ENCODE assay signal across 7 mouse cellular contexts in the genomic region with DNA sequence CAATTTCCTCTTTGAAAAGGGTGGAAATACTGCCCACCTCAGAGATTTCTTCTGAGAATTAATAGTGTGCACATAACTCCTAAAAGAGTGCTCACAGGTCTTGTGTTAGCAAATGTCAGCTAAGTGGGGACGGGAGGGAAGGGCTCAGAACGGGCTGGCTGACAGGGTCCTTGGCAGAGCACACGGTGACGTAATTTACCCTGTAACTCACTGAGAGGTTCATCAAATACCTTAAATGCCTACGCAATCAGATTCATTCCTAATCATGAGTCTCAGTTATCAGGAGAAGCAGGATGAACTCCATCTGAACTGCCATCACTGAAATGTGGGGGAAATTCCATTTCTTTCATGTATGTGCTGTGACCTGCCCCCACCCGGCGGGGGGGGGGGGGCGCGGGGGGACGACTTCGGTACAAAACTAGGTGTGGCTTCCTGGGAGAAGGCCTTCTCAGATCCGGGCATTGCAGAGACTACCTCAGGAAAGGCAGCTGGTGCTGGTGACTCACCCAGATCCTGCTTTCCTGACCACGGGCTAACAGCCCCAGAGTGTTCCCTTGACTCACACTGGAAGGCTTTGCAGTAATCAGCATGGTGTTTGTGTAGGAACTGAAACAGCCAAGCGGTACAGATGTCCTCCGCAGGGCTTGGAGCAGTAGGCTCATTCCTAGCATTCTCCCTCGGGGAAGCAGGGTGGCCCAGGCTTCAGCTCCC.
DNase-seq lines count a peak whose midpoint lies in the region; ATAC-seq and TF ChIP-seq lines count a peak whose summit lies in the region.

No protein-coding gene starts in this region.

- H3K27me3 ChIP-seq in midbrain, postnatal 0 days (ENCODE audit: insufficient read depth, low read length), result no peaks in the 10 kb centered on the region
- H3K27me3 ChIP-seq in midbrain, embryonic 14.5 days (ENCODE audit: control insufficient read depth, insufficient read depth, low read length), result no peaks in the 10 kb centered on the region
- no peaks in the 10 kb centered on the region for H3K27me3 ChIP-seq in myocyte (ENCODE audit: control insufficient read depth, insufficient read depth, insufficient read length)

- H3K27ac ChIP-seq in midbrain, postnatal 0 days (ENCODE audit: low read depth, low read length), result no peak overlapping the region
- no peak overlapping the region for H3K27ac ChIP-seq in midbrain, embryonic 14.5 days (replicated peaks; ENCODE audit: low read depth, low read length)
- peak overlapping the region; percentile 69 for H3K27ac ChIP-seq in bone marrow macrophage, adult 2 months (ENCODE audit: insufficient read depth, low read depth, low read length)

- 47% methylated on average over 13 of the region's 16 CpGs for WGBS in midbrain, postnatal 0 days
- WGBS in midbrain, embryonic 14.5 days, result 49% methylated on average over 16 of the region's 16 CpGs

- H3ac ChIP-seq in myocyte (ENCODE audit: control insufficient read depth, insufficient read length), result no peak overlapping the region

- no peak overlapping the region for H3K9ac ChIP-seq in midbrain, postnatal 0 days (replicated peaks; ENCODE audit: low read length, poor library complexity, severe bottlenecking)
- H3K9ac ChIP-seq in midbrain, embryonic 14.5 days (replicated peaks; ENCODE audit: low read length), result no peak overlapping the region

- no peak overlapping the region for H3K4me2 ChIP-seq in midbrain, postnatal 0 days (ENCODE audit: low read depth, low read length, poor library complexity, severe bottlenecking)
- no peak overlapping the region for H3K4me2 ChIP-seq in midbrain, embryonic 14.5 days (ENCODE audit: low read length)
- peak overlapping the region; percentile 83 for H3K4me2 ChIP-seq in myocyte (ENCODE audit: low read depth)

- no peak overlapping the region for H3K4me3 ChIP-seq in midbrain, postnatal 0 days (ENCODE audit: low read depth, low read length)
- H3K4me3 ChIP-seq in midbrain, embryonic 14.5 days (replicated peaks; ENCODE audit: low read depth, low read length), result no peak overlapping the region
- H3K4me3 ChIP-seq in bone marrow macrophage, adult 2 months (ENCODE audit: insufficient read depth, low read length), result no peak overlapping the region
- no peak overlapping the region for H3K4me3 ChIP-seq in myocyte

- peak; percentile 31 for DNase-seq in midbrain, postnatal 0 days (ENCODE audit: low spot score)
- DNase-seq in midbrain, embryonic 14.5 days, result no peak
- DNase-seq in gastrocnemius, postnatal 25 days, result peak; percentile 70
- DNase-seq in kidney, postnatal 10 days, result peak; percentile 19

- H3K4me1 ChIP-seq in midbrain, postnatal 0 days (ENCODE audit: insufficient read depth, low read length), result no peaks in the 10 kb centered on the region
- 0 out of 2 replicates have a peak, but pooled peaks cover 3% of the 10 kb centered on the region for H3K4me1 ChIP-seq in midbrain, embryonic 14.5 days (ENCODE audit: control insufficient read depth, insufficient read depth, low read length)
- H3K4me1 ChIP-seq in bone marrow macrophage, adult 2 months (ENCODE audit: control insufficient read depth, insufficient read depth, low read length), result peaks cover 22% of the 10 kb centered on the region

- TF ChIP-seq CTCF in midbrain, postnatal 0 days (IDR thresholded peaks at IDR 0.05), result no peak
- no peak for TF ChIP-seq CTCF in bone marrow macrophage, adult 2 months (IDR thresholded peaks at IDR 0.05; ENCODE audit: low read depth, low read length)

- no peak for ATAC-seq in midbrain, postnatal 0 days (ENCODE audit: low FRiP score)
- ATAC-seq in midbrain, embryonic 14.5 days (ENCODE audit: low FRiP score, low TSS enrichment), result no peak
- no peak for ATAC-seq in inflammation-experienced regulatory T-cells, adult 6 months

- H3K79me2 ChIP-seq in myocyte (ENCODE audit: control insufficient read depth, insufficient read depth), result no peaks in the 10 kb centered on the region

- TF ChIP-seq POLR2A in bone marrow macrophage, adult 2 months (IDR thresholded peaks at IDR 0.05; ENCODE audit: borderline replicate concordance, low read depth, low read length), result no peak
- peak; percentile 50 for TF ChIP-seq POLR2A in myocyte (IDR thresholded peaks at IDR 0.05; ENCODE audit: insufficient read length, low read depth)

- H3K36me3 ChIP-seq in midbrain, postnatal 0 days (ENCODE audit: insufficient read depth, low read length), result no peaks in the 10 kb centered on the region
- no peaks in the 10 kb centered on the region for H3K36me3 ChIP-seq in midbrain, embryonic 14.5 days (ENCODE audit: control insufficient read depth, insufficient read depth, low read length)
- no peaks in the 10 kb centered on the region for H3K36me3 ChIP-seq in myocyte (ENCODE audit: control insufficient read depth, insufficient read depth)

- no peaks in the 10 kb centered on the region for H3K9me3 ChIP-seq in midbrain, postnatal 0 days (ENCODE audit: low read length)
- H3K9me3 ChIP-seq in midbrain, embryonic 14.5 days (ENCODE audit: control insufficient read depth, low read length), result no peaks in the 10 kb centered on the region

TF ChIP-seq in myocyte, 11 proteins besides CTCF, POLR2A, EP300 and RAD21:
- TF ChIP-seq REST (IDR thresholded peaks at IDR 0.05; ENCODE audit: insufficient read depth, insufficient read length) (no peak), USF1 (IDR thresholded peaks at IDR 0.05; ENCODE audit: low read depth) (no peak), MAX (IDR thresholded peaks at IDR 0.05; ENCODE audit: low read depth) (peak; percentile 17), TCF12 (IDR thresholded peaks at IDR 0.05; ENCODE audit: insufficient read depth, poor library complexity, severe bottlenecking) (peak; percentile 51), MYOG (IDR thresholded peaks at IDR 0.05; ENCODE audit: control insufficient read depth in 1 of 3, insufficient read depth in 1 of 3, insufficient read length in 2 of 3, low read depth in 2 of 3) (peak; percentile 70 to 92 (median 73)), MYOD1 (IDR thresholded peaks at IDR 0.05; ENCODE audit: control insufficient read depth in 1 of 3, insufficient read length in 2 of 3, low read depth in 2 of 3) (peak; percentile 51 to 94 (median 90)), CEBPB (IDR thresholded peaks at IDR 0.05; ENCODE audit: insufficient read depth, poor library complexity, severe bottlenecking) (no peak), E2F4 (IDR thresholded peaks at IDR 0.05; ENCODE audit: insufficient read depth) (no peak), POLR2AphosphoS2 (IDR thresholded peaks at IDR 0.05; ENCODE audit: insufficient read length, low read depth) (no peak), SRF (IDR thresholded peaks at IDR 0.05; ENCODE audit: control insufficient read depth, insufficient read length, low read depth) (no peak), TCF3 (IDR thresholded peaks at IDR 0.05; ENCODE audit: insufficient read length, low read depth) (peak; percentile 50)
